Mouse (Mus musculus) midbrain, embryonic 12.5 days (tissue): ENCODE data around the gene Vezf1. TPM values are rescaled to one million over a fixed set of nuclear protein-coding genes. Genes with fewer than 3 reads are reported as not detected.

Experiments
- ATAC-seq: fragments of 200-750 bp; cut with Nextera tagmentation; 2 replicates; pipeline ENCODE4 v1.8.0; 2017; ENCODE audit warnings: low read depth, moderate TSS enrichment, moderate library complexity; ENCODE audit not compliant: low FRiP score
- H3K27ac ChIP-seq: fragments of 300-500 bp; sonication (generic); replicated peaks from 2 replicates; pipeline ENCODE4 v1.5.1; 2016; ENCODE audit warnings: mild to moderate bottlenecking
- H3K27me3 ChIP-seq: fragments of 300-500 bp; sonication (generic); 2 replicates; pipeline ENCODE4 v1.6.1; 2016; ENCODE audit warnings: mild to moderate bottlenecking
- H3K36me3 ChIP-seq: fragments of 300-500 bp; sonication (generic); 2 replicates; pipeline ENCODE4 v1.6.1; 2016
- H3K4me1 ChIP-seq: fragments of 300-500 bp; sonication (generic); 2 replicates; pipeline ENCODE4 v1.6.1; 2016
- H3K4me2 ChIP-seq: fragments of 300-500 bp; sonication (generic); replicated peaks from 2 replicates; pipeline ENCODE4 v1.6.1; 2016; ENCODE audit warnings: mild to moderate bottlenecking, moderate library complexity
- H3K4me3 ChIP-seq: fragments of 300-500 bp; sonication (generic); 2 replicates; pipeline ENCODE4 v1.5.1; 2016; ENCODE audit warnings: mild to moderate bottlenecking
- H3K9ac ChIP-seq: fragments of 300-500 bp; sonication (generic); replicated peaks from 2 replicates; pipeline ENCODE4 v1.6.1; 2016; ENCODE audit warnings: mild to moderate bottlenecking, moderate library complexity
- H3K9me3 ChIP-seq: fragments of 300-500 bp; sonication (generic); 2 replicates; pipeline ENCODE4 v1.6.1; 2016; ENCODE audit warnings: mild to moderate bottlenecking
- WGBS: fragments of 180-500 bp; shearing (Covaris S2); methylation state at CpG from one replicate; pipeline ENCODE4 v1.1.7; 2016; 5-methylcytosine and 5-hydroxymethylcytosine counted together
- polyA plus RNA-seq: library from polyadenylated mRNA; unstranded; fragments of >200 nt; fragmentation: Nextera tagmentation; extraction: Ambion mirVana; gene quantifications from 2 replicates; pipeline ENCODE4 v1.2.1, GENCODE M21; 2016

Vezf1 gene
- polyA plus RNA-seq, 1 experiment from 2014 or later: 88.6 TPM

GRCm38 (mm10) chr11:88083699-88084098 lies 15.6 kb downstream of the Vezf1 start:
- Histone ChIP-seq H3K36me3 (peaks cover 61% of the 10 kb centered on the region), H3K27me3 (no peaks in the 10 kb centered on the region), H3K4me1 (peaks cover 25% of the 10 kb centered on the region), H3K27ac (no peak overlapping the region), H3K9me3 (no peaks in the 10 kb centered on the region), H3K4me2 (no peak overlapping the region), H3K4me3 (no peak overlapping the region), H3K9ac (no peak overlapping the region)
- no peak for ATAC-seq
- WGBS: 84% methylated on average over 6 of the region's 6 CpGs

GRCm38 (mm10) chr11:88086737-88087627 lies 18.9 kb downstream of the Vezf1 start:
- Histone ChIP-seq H3K9me3 (no peaks in the 10 kb centered on the region), H3K27me3 (no peaks in the 10 kb centered on the region), H3K4me2 (peak overlapping the region; percentile 62), H3K9ac (no peak overlapping the region; the same call in 1 of the 2 replicates), H3K4me3 (peak overlapping the region; percentile 37), H3K36me3 (peaks cover 28% of the 10 kb centered on the region), H3K27ac (peak overlapping the region; percentile 81), H3K4me1 (peaks cover 31% of the 10 kb centered on the region)
- WGBS: 7% methylated on average over 25 of the region's 25 CpGs
- ATAC-seq: peak; percentile 97

GRCm38 (mm10) chr11:88089150-88089549 lies 21.1 kb downstream of the Vezf1 start:
- H3K4me1 ChIP-seq: peaks cover 31% of the 10 kb centered on the region
- peaks cover 10% of the 10 kb centered on the region; the same call in 1 of the 2 replicates for H3K36me3 ChIP-seq
- no peak overlapping the region for H3K4me2 ChIP-seq
- no peak overlapping the region for H3K9ac ChIP-seq
- no peak for ATAC-seq
- no peak overlapping the region for H3K27ac ChIP-seq
- no peak overlapping the region for H3K4me3 ChIP-seq
- WGBS: 71% methylated on average over 5 of the region's 5 CpGs
- H3K27me3 ChIP-seq: no peaks in the 10 kb centered on the region
- no peaks in the 10 kb centered on the region for H3K9me3 ChIP-seq

- ATAC-seq: no peak
- H3K4me1 ChIP-seq: peaks cover 31% of the 10 kb centered on the region
- 76% methylated on average over 5 of the region's 5 CpGs for WGBS
These were observed 22.2 kb downstream of the Vezf1 start for GRCm38 (mm10) chr11:88090293-88090692.

GRCm38 (mm10) chr11:88091949-88092348 lies 23.9 kb downstream of the Vezf1 start:
- ATAC-seq: no peak
- peaks cover 6% of the 10 kb centered on the region for H3K27me3 ChIP-seq
- H3K4me2 ChIP-seq: no peak overlapping the region
- no peak overlapping the region for H3K9ac ChIP-seq
- H3K27ac ChIP-seq: no peak overlapping the region
- no peaks in the 10 kb centered on the region for H3K36me3 ChIP-seq
- no peaks in the 10 kb centered on the region for H3K9me3 ChIP-seq
- peaks cover 20% of the 10 kb centered on the region for H3K4me1 ChIP-seq
- no peak overlapping the region for H3K4me3 ChIP-seq
- WGBS: 91% methylated on average over 1 of the region's 1 CpGs

More at GRCm38 (mm10) chr11:88090293-88090692, 22.2 kb downstream of the Vezf1 start:
- H3K27ac ChIP-seq: no peak overlapping the region
- no peak overlapping the region for H3K9ac ChIP-seq
- H3K36me3 ChIP-seq: 0 out of 2 replicates have a peak, but pooled peaks cover 4% of the 10 kb centered on the region
- H3K27me3 ChIP-seq: no peaks in the 10 kb centered on the region
- H3K4me3 ChIP-seq: no peak overlapping the region
- H3K9me3 ChIP-seq: no peaks in the 10 kb centered on the region
- H3K4me2 ChIP-seq: no peak overlapping the region

GRCm38 (mm10) chr11:88097173-88097572 lies 29.1 kb downstream of the Vezf1 start:
- no peaks in the 10 kb centered on the region for H3K9me3 ChIP-seq
- H3K4me1 ChIP-seq: peaks cover 33% of the 10 kb centered on the region
- H3K9ac ChIP-seq: 0 out of 2 replicates have a peak overlapping the region, but pooled peaks have one; percentile 31
- ATAC-seq: no peak
- H3K36me3 ChIP-seq: no peaks in the 10 kb centered on the region
- 0 out of 2 replicates have a peak overlapping the region, but pooled peaks have one; percentile 61 for H3K4me2 ChIP-seq
- WGBS: 19% methylated on average over 4 of the region's 4 CpGs
- no peak overlapping the region for H3K27ac ChIP-seq
- no peak overlapping the region for H3K4me3 ChIP-seq
- H3K27me3 ChIP-seq: peaks cover 18% of the 10 kb centered on the region

GRCm38 (mm10) chr11:88098021-88098729 lies 30.1 kb downstream of the Vezf1 start, which contains the start of gene Cuedc1:
Gene Cuedc1, plus strand, starts transcription at chr11:88098058.
- 19% methylated on average over 17 of the region's 17 CpGs for WGBS
- peak within 1 kb of the TSS; percentile 83 for H3K4me3 ChIP-seq
- 0 out of 2 replicates have a peak, but pooled peaks have one; percentile 21 for ATAC-seq
- H3K9me3 ChIP-seq: no peaks in the 10 kb centered on the region
- H3K27me3 ChIP-seq: peaks cover 18% of the 10 kb centered on the region
- peak within 1 kb of the TSS; percentile 91 for H3K27ac ChIP-seq
- H3K4me2 ChIP-seq: peak within 1 kb of the TSS; percentile 61
- peak within 1 kb of the TSS; percentile 96 for H3K9ac ChIP-seq
- H3K36me3 ChIP-seq: no peaks in the 10 kb centered on the region
- H3K4me1 ChIP-seq: peaks cover 33% of the 10 kb centered on the region

GRCm38 (mm10) chr11:88098787-88099598 lies 30.9 kb downstream of the Vezf1 start:
- H3K4me1 ChIP-seq: peaks cover 33% of the 10 kb centered on the region
- H3K27ac ChIP-seq: peak overlapping the region; percentile 91
- H3K9me3 ChIP-seq: no peaks in the 10 kb centered on the region
- peak overlapping the region; percentile 96 for H3K9ac ChIP-seq
- H3K27me3 ChIP-seq: peaks cover 18% of the 10 kb centered on the region
- under 1% methylated on average over 95 of the region's 95 CpGs for WGBS
- peak overlapping the region; percentile 83 for H3K4me3 ChIP-seq
- no peaks in the 10 kb centered on the region for H3K36me3 ChIP-seq
- peak; percentile 77 for ATAC-seq
- peak overlapping the region; percentile 61 for H3K4me2 ChIP-seq

GRCm38 (mm10) chr11:88099599-88100023 lies 31.5 kb downstream of the Vezf1 start:
- peak; percentile 31 for ATAC-seq
- Histone ChIP-seq H3K4me1 (peaks cover 33% of the 10 kb centered on the region), H3K9me3 (no peaks in the 10 kb centered on the region), H3K9ac (peak overlapping the region; percentile 96), H3K4me2 (peak overlapping the region; percentile 61), H3K36me3 (no peaks in the 10 kb centered on the region), H3K27ac (peak overlapping the region; percentile 91), H3K27me3 (peaks cover 18% of the 10 kb centered on the region), H3K4me3 (peak overlapping the region; percentile 83)
- WGBS: under 1% methylated on average over 38 of the region's 38 CpGs

GRCm38 (mm10) chr11:88100170-88100569 lies 32.1 kb downstream of the Vezf1 start:
- H3K4me3 ChIP-seq: peak overlapping the region; percentile 83
- H3K36me3 ChIP-seq: no peaks in the 10 kb centered on the region
- H3K27me3 ChIP-seq: peaks cover 18% of the 10 kb centered on the region
- no peak for ATAC-seq
- 33% methylated on average over 4 of the region's 4 CpGs for WGBS
- peaks cover 33% of the 10 kb centered on the region for H3K4me1 ChIP-seq
- no peaks in the 10 kb centered on the region for H3K9me3 ChIP-seq
- no peak overlapping the region for H3K27ac ChIP-seq
- peak overlapping the region; percentile 61 for H3K4me2 ChIP-seq
- H3K9ac ChIP-seq: peak overlapping the region; percentile 96

- 93% methylated on average over 19 of the region's 19 CpGs for WGBS
- no peaks in the 10 kb centered on the region for H3K9me3 ChIP-seq
- no peaks in the 10 kb centered on the region for H3K27me3 ChIP-seq
- H3K27ac ChIP-seq: no peak overlapping the region
- H3K9ac ChIP-seq: no peak overlapping the region
- peaks cover 30% of the 10 kb centered on the region for H3K4me1 ChIP-seq
- no peak for ATAC-seq
- H3K4me3 ChIP-seq: no peak overlapping the region
- no peak overlapping the region for H3K4me2 ChIP-seq
- H3K36me3 ChIP-seq: no peaks in the 10 kb centered on the region
These were observed 35.3 kb downstream of the Vezf1 start for GRCm38 (mm10) chr11:88103214-88103941.
